Mouse (Mus musculus) lung, embryonic 14.5 days (tissue): ENCODE measurements around the gene Tmem217. TPM values are rescaled to one million over a fixed set of nuclear protein-coding genes. Genes with fewer than 3 reads are reported as not detected.
A peak's percentile ranks its signal among the peaks of the same experiment; 100 is the strongest.

Source experiments
- ATAC-seq: fragments of 200-750 bp; cut with Nextera tagmentation; 2 replicates; pipeline ENCODE4 v1.8.0; 2017; ENCODE audit warnings: mild to moderate bottlenecking, moderate TSS enrichment, moderate library complexity; ENCODE audit not compliant: insufficient read depth
- DNase-seq: peaks from one replicate; pipeline ENCODE4 v3.0.0-alpha.2; 2015
- H3K27ac ChIP-seq: fragments of 300-500 bp; sonication (generic); 2 replicates; pipeline ENCODE4 v1.5.1; 2014; ENCODE audit warnings: low read depth, mild to moderate bottlenecking, moderate library complexity
- H3K27me3 ChIP-seq: fragments of 300-500 bp; sonication (generic); 2 replicates; pipeline ENCODE4 v1.6.1; 2014; ENCODE audit warnings: low read length, control low read depth; ENCODE audit not compliant: insufficient read depth
- H3K36me3 ChIP-seq: fragments of 300-500 bp; sonication (generic); 2 replicates; pipeline ENCODE4 v1.6.1; 2014; ENCODE audit warnings: control low read depth; ENCODE audit not compliant: insufficient read depth
- H3K4me1 ChIP-seq: fragments of 300-500 bp; sonication (generic); 2 replicates; pipeline ENCODE4 v1.6.1; 2014; ENCODE audit warnings: antibody characterized with exemption, control low read depth; ENCODE audit not compliant: insufficient read depth
- H3K4me2 ChIP-seq: fragments of 300-500 bp; sonication (generic); 2 replicates; pipeline ENCODE4 v1.6.1; 2014; ENCODE audit warnings: mild to moderate bottlenecking
- H3K4me3 ChIP-seq: fragments of 300-500 bp; sonication (generic); 2 replicates; pipeline ENCODE4 v1.5.1; 2014; ENCODE audit warnings: low read depth, low read length
- H3K9ac ChIP-seq: fragments of 300-500 bp; sonication (generic); 2 replicates; pipeline ENCODE4 v1.6.1; 2014
- H3K9me3 ChIP-seq: fragments of 300-500 bp; sonication (generic); 2 replicates; pipeline ENCODE4 v1.6.1; 2016; ENCODE audit warnings: low read depth, low read length, control low read depth
- CTCF ChIP-seq: IDR thresholded peaks from 2 replicates; pipeline ENCODE4 v1.5.1; 2016; ENCODE audit warnings: antibody characterized with exemption, low read depth
- WGBS: fragments of 180-500 bp; shearing (Covaris S2); extraction: QIAGEN DNeasy Blood & Tissue Kit; methylation state at CpG from one replicate; pipeline ENCODE4 v1.1.7; 2014; 5-methylcytosine and 5-hydroxymethylcytosine counted together
- polyA plus RNA-seq: library from polyadenylated mRNA; unstranded; fragments of >200 nt; fragmentation: Nextera tagmentation; extraction: Ambion mirVana; gene quantifications from 2 replicates; pipeline ENCODE4 v1.2.1, GENCODE M21; 2014

Tmem217 gene
- polyA plus RNA-seq, 1 experiment from 2014 or later: 0.46 TPM

GRCm38 (mm10) chr17:29491591-29492268 lies 60.5 kb downstream of the Tmem217 start:
- H3K36me3 ChIP-seq: peaks cover 24% of the 10 kb centered on the region
- H3K9ac ChIP-seq: peak overlapping the region; percentile 88
- under 1% methylated on average over 48 of the region's 48 CpGs for WGBS
- peak overlapping the region; percentile 90 for H3K27ac ChIP-seq
- DNase-seq (peak; percentile 58), ATAC-seq (no peak)
- no peak for TF ChIP-seq CTCF
- H3K9me3 ChIP-seq: no peaks in the 10 kb centered on the region
- H3K4me3 ChIP-seq: peak overlapping the region; percentile 95
- peak overlapping the region; percentile 93 for H3K4me2 ChIP-seq
- no peaks in the 10 kb centered on the region for H3K4me1 ChIP-seq
- H3K27me3 ChIP-seq: no peaks in the 10 kb centered on the region

GRCm38 (mm10) chr17:29490713-29491581 lies 61.2 kb downstream of the Tmem217 start, which contains the start of gene Pim1:
Pim1 (plus strand) TSS chr17:29490753.
- Histone ChIP-seq H3K36me3 (peaks cover 20% of the 10 kb centered on the region), H3K9me3 (no peaks in the 10 kb centered on the region), H3K27me3 (no peaks in the 10 kb centered on the region), H3K4me2 (peak within 1 kb of the TSS; percentile 93), H3K4me1 (no peaks in the 10 kb centered on the region), H3K9ac (peak within 1 kb of the TSS; percentile 88), H3K4me3 (peak within 1 kb of the TSS; percentile 95), H3K27ac (peak within 1 kb of the TSS; percentile 95)
- WGBS: under 1% methylated on average over 95 of the region's 99 CpGs
- peak; percentile 32; the same call in 1 of the 2 replicates for TF ChIP-seq CTCF
- peak; percentile 76 for ATAC-seq
- DNase-seq: peak; percentile 67

DNA sequence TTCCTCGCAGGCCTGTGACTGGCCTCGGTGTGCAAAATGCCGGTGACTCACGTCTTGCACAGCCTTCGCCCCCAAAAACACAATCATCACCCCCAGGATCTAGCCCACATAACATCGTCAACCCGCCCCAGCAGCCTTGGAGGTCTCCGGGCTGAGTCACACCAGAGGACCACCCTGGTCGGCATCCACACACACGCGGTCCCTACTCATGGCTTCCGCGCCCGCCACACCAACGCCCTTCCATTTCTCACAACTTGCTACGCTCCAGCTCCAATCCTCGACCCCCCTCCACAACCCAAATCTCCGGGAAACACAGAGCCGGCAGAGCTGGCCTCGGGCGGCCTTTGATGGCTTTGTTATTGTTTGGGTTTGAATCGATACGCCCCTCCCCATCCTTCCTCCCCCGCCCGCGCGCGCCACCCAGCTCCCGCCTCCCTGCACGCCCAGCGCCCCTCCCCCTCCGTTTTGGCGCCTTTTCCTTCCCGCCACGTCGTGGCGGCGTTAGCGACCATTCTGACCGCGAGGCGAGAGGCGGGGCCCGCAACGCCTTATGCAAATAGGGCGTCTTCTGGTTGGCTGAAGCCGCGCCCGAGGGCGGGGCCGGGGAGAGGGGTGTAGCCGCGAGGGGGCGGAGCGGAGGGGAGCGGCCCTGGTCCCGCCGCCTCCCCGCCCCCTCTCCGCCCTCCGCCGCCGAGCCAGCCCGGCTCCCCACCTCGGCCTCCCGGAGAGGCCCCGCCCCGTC lies 62.0 kb downstream of the Tmem217 start:
- H3K9me3 ChIP-seq: no peaks in the 10 kb centered on the region
- 1% methylated on average over 55 of the region's 68 CpGs for WGBS
- H3K27me3 ChIP-seq: no peaks in the 10 kb centered on the region
- ATAC-seq (peak; percentile 89), DNase-seq (peak; percentile 100)
- H3K9ac ChIP-seq: peak overlapping the region; percentile 82
- no peak for TF ChIP-seq CTCF
- peak overlapping the region; percentile 93 for H3K4me2 ChIP-seq
- H3K27ac ChIP-seq: peak overlapping the region; percentile 95
- H3K4me1 ChIP-seq: no peaks in the 10 kb centered on the region
- peak overlapping the region; percentile 95 for H3K4me3 ChIP-seq
- peaks cover 19% of the 10 kb centered on the region for H3K36me3 ChIP-seq

- peak overlapping the region; percentile 95 for H3K4me3 ChIP-seq
- no peaks in the 10 kb centered on the region for H3K27me3 ChIP-seq
- H3K4me1 ChIP-seq: no peaks in the 10 kb centered on the region
- peaks cover 13% of the 10 kb centered on the region for H3K36me3 ChIP-seq
- peak overlapping the region; percentile 82 for H3K9ac ChIP-seq
- ATAC-seq (no peak), DNase-seq (peak; percentile 80)
- H3K27ac ChIP-seq: peak overlapping the region; percentile 95
- TF ChIP-seq CTCF: no peak
- no peaks in the 10 kb centered on the region for H3K9me3 ChIP-seq
- H3K4me2 ChIP-seq: peak overlapping the region; percentile 92
- 5% methylated on average over 30 of the region's 30 CpGs for WGBS
Measured at GRCm38 (mm10) chr17:29488978-29489970, 62.9 kb downstream of the Tmem217 start.

DNA sequence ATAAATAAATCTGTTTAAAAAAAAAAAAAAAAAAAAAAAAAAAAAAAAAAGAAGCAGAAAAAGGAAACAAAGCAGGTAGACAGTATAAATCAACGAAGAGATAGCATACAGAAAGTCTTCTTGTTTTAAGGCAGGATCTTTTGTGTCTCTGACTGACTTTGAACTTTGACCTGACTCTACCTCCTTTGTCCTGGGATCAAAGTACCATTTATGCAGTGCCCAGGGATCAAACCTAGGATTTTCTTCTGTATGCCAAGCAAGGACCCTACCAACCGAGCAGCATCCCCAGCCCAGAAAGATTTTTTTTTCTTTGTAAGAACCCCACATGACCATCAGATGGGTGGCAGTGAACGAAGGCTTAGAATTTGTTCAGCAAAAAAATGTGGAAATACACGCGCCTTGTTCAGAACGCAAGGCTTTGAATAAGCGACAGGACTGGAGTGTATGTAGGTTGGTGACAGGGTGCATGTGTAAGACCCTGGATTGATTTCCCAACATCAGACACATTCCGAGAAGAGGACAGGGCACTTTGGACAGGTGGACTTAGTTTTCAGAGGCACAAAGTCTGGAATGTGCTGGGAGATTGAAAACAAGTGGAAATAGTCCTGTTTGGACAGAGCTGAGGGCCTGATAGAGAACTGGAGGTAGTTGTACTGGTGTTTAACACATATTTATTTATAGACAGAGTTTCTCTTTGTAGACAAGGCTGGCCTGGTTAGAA lies 63.8 kb downstream of the Tmem217 start:
- Histone ChIP-seq H3K9ac (no peak overlapping the region), H3K27me3 (no peaks in the 10 kb centered on the region), H3K9me3 (no peaks in the 10 kb centered on the region), H3K4me1 (no peaks in the 10 kb centered on the region), H3K4me2 (peak overlapping the region; percentile 92), H3K4me3 (no peak overlapping the region), H3K27ac (peak overlapping the region; percentile 39; the same call in 1 of the 2 replicates), H3K36me3 (peaks cover 4% of the 10 kb centered on the region; the same call in 1 of the 2 replicates)
- DNase-seq (peak; percentile 16), ATAC-seq (no peak)
- 63% methylated on average over 8 of the region's 8 CpGs for WGBS
- no peak for TF ChIP-seq CTCF
